Mouse (Mus musculus): ENCODE measurements at regions not wholly inside any gene's neighbourhood (a gene's known extent, or its start where the extent isn't known, plus 50 kb on each side); places are given as distances from the start of the nearest gene placed in this dataset.

GRCm38 (mm10) chr13:107718973-107719620 is 325.1 kb upstream of the Smim15 start:
- TF ChIP-seq EP300 (IDR thresholded peaks at IDR 0.05; ENCODE audit: low read depth): no peak
- no peak for TF ChIP-seq CTCF (IDR thresholded peaks at IDR 0.05; ENCODE audit: low read depth)
